Mouse (Mus musculus) mature B cell (primary cell): Measurements from ENCODE around the gene Cryga.

Experiments used
- in situ Hi-C: fragments of 300-500 bp; cut with MboI; formaldehyde crosslinking; loops from 2 replicates; pipeline ENCODE4 v1.14.3; 2019

The Cryga gene

GRCm38 (mm10) chr1:65103273-65103672 lies at the start of gene Cryga:
Cryga (minus strand) TSS chr1:65103373.
- in situ Hi-C loops, result no loop called here

GRCm38 (mm10) chr1:65147971-65148370 lies 44.8 kb upstream of the Cryga start:
- in situ Hi-C loops, result no loop called here

- in situ Hi-C loops, result no loop called here
Observed at GRCm38 (mm10) chr1:65147326-65147725, 44.2 kb upstream of the Cryga start.

GRCm38 (mm10) chr1:65146601-65147000 lies 43.4 kb upstream of the Cryga start:
- in situ Hi-C loops, result no loop called here

GRCm38 (mm10) chr1:65144783-65145182 lies 41.6 kb upstream of the Cryga start:
- in situ Hi-C loops, result no loop called here

- in situ Hi-C loops, result no loop called here
Observed at GRCm38 (mm10) chr1:65137560-65137959, 34.4 kb upstream of the Cryga start.

GRCm38 (mm10) chr1:65132833-65133232 lies 29.7 kb upstream of the Cryga start:
- in situ Hi-C loops, result no loop called here

GRCm38 (mm10) chr1:65131671-65132070 lies 28.5 kb upstream of the Cryga start:
- in situ Hi-C loops, result no loop called here

GRCm38 (mm10) chr1:65130226-65130625 lies 27.1 kb upstream of the Cryga start:
- in situ Hi-C loops, result no loop called here

GRCm38 (mm10) chr1:65129634-65130180 lies 26.5 kb upstream of the Cryga start:
- in situ Hi-C loops, result no loop called here

GRCm38 (mm10) chr1:65122574-65123372 lies 19.6 kb upstream of the Cryga start, which contains the start of gene D630023F18Rik:
D630023F18Rik (minus strand) TSS chr1:65123214.
- in situ Hi-C loops, result no loop called here

GRCm38 (mm10) chr1:65119438-65119837 lies 16.3 kb upstream of the Cryga start, which contains the start of gene Gm28845:
Gm28845 (minus strand) TSS chr1:65119558.
- in situ Hi-C loops, result no loop called here

GRCm38 (mm10) chr1:65118150-65118913 lies 15.2 kb upstream of the Cryga start:
- in situ Hi-C loops, result no loop called here

GRCm38 (mm10) chr1:65113536-65114172 lies 10.5 kb upstream of the Cryga start:
- in situ Hi-C loops, result no loop called here

- in situ Hi-C loops, result no loop called here
Observed at GRCm38 (mm10) chr1:65112807-65113196, 9.6 kb upstream of the Cryga start.

- in situ Hi-C loops, result no loop called here
Observed at GRCm38 (mm10) chr1:65112031-65112806, 9.0 kb upstream of the Cryga start.

- in situ Hi-C loops, result no loop called here
Observed at GRCm38 (mm10) chr1:65109756-65110435, 6.7 kb upstream of the Cryga start.

- in situ Hi-C loops, result no loop called here
Observed at GRCm38 (mm10) chr1:65109196-65109595, 6.0 kb upstream of the Cryga start.

- in situ Hi-C loops, result no loop called here
Observed at GRCm38 (mm10) chr1:65107654-65108279, 4.6 kb upstream of the Cryga start.

GRCm38 (mm10) chr1:65096953-65097352 lies 6.2 kb downstream of the Cryga start:
- in situ Hi-C loops, result no loop called here
